Mouse (Mus musculus): ENCODE results near the gene Ugt1a10.
"Not testable (repeated sequence)": the region's sequence is repeated elsewhere in the genome, so short reads cannot be mapped to it uniquely, and the experiment has no call there.

Gene Ugt1a10

GRCm38 (mm10) chr1:88094941-88095492 lies 39.8 kb downstream of the Ugt1a10 start, which contains the start of gene Ugt1a7c:
TSS of gene Ugt1a7c (plus strand) at chr1:88095062.
- in situ Hi-C loops (cut with MboI), result no loop called here

- in situ Hi-C loops (cut with MboI), result not testable (repeated sequence)
Measured at GRCm38 (mm10) chr1:88098546-88098945, 43.4 kb downstream of the Ugt1a10 start.

GRCm38 (mm10) chr1:88099691-88100090 lies 44.5 kb downstream of the Ugt1a10 start:
- in situ Hi-C loops (cut with MboI), result not testable (repeated sequence)

- in situ Hi-C loops (cut with MboI), result not testable (repeated sequence)
Measured at GRCm38 (mm10) chr1:88103019-88103418, 47.8 kb downstream of the Ugt1a10 start, which contains the start of gene Ugt1a6b. TSS of gene Ugt1a6b (plus strand) at chr1:88103252.

DNA sequence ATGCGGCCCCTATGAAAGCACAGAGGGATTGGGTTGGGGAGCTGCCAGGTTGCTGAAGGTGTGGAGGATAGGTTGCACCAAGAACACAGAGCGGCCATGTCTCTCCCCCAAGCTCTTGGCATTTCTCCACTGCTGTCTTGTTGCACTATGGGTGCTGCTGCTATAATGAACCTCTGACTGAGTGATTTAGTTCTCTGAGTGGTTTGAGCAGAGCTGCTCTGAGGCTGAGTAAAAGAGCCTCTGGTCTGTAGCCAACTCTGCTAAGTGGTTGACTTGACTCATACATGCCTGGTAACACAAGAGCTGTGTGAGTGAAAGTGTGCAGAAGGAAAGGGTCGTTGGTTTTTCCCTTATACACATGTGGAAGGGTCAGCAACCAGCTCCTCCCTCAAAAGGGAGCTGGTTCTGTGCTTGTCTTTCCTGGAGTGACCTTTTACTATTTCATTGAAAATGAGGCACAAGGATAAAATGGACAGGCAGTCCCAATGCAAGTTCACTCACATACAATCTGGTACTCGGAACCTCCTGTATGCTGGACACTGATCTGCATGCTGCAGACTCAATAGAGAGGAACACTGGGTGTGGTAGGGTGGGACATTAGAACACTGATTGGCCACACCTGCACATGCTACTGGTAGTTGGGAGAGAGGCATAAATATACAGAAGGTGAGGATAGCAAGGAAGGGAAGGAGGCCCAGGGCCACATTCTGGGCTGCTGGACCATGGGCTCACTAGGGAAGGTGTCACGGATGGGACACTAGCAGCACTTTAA lies 48.7 kb downstream of the Ugt1a10 start:
- in situ Hi-C loops (cut with MboI), result not testable (repeated sequence)

GRCm38 (mm10) chr1:88104667-88105430 lies 49.7 kb downstream of the Ugt1a10 start:
- in situ Hi-C loops (cut with MboI), result no loop called here

DNA sequence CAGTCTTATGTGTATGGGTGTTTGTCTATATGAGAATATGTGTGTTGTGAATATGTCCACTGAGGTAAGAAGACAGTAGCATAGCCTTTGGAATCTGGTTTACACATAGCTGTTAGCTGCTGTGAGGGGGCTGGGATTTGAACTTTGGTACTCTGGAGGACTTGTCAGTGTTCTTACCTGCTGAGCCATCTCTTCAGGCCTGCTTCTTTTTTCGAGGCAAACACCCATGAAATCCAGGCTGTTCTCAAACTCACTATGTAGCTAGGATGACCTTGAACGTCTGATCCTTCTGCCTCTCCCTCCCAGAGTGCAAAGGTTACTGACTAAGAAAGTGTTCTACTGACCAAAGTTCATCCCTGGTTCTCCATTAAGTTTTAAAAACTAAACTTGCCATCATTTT lies 50.5 kb downstream of the Ugt1a10 start:
- in situ Hi-C loops (cut with MboI), result no loop called here

GRCm38 (mm10) chr1:88109027-88109557 lies 53.9 kb downstream of the Ugt1a10 start:
- in situ Hi-C loops (cut with MboI), result not testable (repeated sequence)

GRCm38 (mm10) chr1:88109604-88110003 lies 54.4 kb downstream of the Ugt1a10 start:
- in situ Hi-C loops (cut with MboI), result not testable (repeated sequence)

DNA sequence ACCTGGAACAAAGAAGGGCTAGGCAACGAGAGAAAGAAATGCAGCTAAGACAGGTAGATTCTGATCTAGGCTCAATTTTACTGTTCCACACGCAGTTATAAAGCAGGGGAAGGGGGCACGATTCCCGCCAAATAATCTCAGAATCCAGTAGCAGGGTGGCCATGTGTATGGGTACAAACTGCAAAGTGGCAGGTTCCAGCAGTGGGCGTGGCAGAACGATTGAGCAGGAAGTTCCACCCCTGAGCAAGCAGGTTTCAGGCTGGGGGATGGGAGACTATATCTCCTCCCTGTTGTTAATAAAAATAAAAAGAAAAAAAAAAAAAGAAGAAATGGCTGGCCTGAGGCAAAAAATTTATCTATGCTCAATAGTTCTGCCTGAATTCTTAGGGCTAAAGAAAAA lies 57.6 kb downstream of the Ugt1a10 start:
- in situ Hi-C loops (cut with MboI), result not testable (repeated sequence)

DNA sequence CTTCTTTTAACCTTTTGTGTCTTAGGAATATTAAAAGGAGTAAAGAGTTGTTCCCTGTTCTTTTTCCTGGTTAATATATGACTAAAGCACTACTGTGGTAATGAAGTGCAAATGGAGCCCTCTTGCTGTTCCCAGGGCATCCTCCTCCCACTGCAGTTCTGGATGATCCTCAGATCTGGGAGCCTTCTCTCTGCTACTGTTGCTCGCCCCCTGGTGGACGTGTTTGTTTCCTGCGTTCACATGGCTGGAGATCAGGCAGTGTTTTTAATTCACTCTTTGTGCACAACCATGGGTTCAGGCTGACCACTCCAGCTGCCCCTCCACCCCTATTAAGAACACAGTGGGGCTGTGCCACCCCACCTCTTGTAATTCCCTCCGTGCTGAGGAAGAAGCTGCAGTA lies 65.4 kb downstream of the Ugt1a10 start:
- in situ Hi-C loops (cut with MboI), result not testable (repeated sequence)

DNA sequence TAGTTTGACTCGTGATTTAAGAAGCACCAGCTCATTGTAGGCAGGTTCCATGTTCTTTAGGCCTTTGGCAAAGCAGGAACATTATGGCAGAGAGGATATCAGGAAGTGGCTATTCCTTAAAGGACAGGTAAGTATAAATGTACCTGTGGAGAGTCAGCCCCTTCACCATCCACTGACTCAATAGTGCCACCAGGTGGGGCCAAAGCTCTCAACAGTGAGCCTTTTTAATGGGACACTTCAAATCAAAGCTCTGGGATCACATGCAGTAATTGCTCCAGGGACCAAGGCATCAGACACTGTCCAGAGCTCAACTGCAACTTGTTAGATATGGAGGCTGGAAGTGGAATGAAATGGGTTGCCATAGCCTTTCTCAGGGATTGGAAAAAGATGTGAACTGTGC lies 66.3 kb downstream of the Ugt1a10 start:
- in situ Hi-C loops (cut with MboI), result not testable (repeated sequence)

DNA sequence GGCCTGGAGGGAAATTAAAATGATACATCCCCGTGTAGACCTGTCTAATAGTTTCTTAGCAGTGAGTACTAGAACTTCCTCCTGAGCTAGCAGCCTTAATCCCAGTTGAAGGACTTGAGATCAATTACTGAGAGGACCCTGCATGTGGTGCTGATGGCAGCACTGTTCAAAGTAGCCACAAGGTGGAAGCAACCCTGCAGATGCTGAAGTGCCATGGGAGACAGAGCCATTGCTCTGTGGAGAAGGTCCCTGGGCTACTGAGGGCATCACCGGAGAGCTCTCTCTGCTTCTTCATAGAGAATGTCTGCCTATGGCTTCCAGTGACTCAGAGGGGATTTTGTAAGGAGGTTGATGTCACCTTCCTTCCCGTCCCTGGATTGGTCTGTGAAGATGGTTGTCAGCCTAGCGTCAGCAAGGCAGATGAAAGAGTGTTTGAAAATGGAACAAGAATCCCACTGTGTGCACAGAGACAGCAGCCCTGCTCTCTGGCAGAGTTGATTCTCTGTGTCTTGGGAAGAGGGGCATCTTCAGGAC lies 70.7 kb downstream of the Ugt1a10 start:
- in situ Hi-C loops (cut with MboI), result not testable (repeated sequence)

DNA sequence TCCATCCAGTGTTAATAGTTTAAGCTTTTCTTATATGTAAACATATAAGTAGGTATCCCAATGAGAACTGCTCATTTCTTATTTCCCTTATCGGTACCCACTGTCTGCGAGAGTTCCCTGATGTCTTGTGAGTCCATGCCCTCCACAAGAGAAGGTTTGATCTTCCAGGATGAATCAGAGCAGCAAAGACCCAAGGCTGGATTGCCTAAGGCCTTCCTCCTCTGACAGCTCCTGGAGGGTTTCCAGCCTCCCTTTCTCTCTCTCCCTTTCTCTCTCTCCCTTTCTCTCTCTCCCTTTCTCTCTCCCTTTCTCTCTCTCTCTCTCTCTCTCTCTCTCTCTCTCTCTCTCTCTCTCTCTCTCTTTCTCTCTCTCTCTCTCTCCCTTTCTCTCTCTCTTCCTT lies 73.9 kb downstream of the Ugt1a10 start:
- in situ Hi-C loops (cut with MboI), result not testable (repeated sequence)

- in situ Hi-C loops (cut with MboI), result not testable (repeated sequence)
Measured at GRCm38 (mm10) chr1:88130223-88130622, 75.0 kb downstream of the Ugt1a10 start.

DNA sequence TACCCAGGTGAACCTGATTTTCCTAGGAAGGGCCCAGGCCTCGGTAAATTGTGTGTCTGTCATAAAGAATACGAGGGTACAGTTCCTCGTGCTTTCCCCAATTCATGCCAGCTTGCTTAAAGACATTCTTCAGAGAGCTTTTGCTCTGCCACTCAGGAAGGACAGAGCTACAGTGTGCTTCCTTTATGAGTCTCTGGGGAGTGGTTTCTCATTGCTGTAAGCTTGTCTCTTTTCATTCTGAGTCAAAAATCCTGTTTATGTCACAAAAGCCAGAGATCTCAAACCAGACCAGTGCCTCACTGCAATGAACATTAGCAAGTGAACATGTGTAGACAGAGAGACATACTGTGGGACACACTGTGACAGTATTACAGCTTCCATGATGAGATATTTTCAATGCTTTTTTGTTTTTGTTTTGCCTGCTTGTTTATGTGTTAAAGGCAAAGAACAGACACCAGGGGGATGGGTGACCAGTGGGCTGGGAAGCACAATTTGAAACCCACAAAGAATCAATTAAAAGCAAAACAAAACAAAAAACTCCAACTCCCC lies 78.8 kb downstream of the Ugt1a10 start:
- in situ Hi-C loops (cut with MboI), result no loop called here

DNA sequence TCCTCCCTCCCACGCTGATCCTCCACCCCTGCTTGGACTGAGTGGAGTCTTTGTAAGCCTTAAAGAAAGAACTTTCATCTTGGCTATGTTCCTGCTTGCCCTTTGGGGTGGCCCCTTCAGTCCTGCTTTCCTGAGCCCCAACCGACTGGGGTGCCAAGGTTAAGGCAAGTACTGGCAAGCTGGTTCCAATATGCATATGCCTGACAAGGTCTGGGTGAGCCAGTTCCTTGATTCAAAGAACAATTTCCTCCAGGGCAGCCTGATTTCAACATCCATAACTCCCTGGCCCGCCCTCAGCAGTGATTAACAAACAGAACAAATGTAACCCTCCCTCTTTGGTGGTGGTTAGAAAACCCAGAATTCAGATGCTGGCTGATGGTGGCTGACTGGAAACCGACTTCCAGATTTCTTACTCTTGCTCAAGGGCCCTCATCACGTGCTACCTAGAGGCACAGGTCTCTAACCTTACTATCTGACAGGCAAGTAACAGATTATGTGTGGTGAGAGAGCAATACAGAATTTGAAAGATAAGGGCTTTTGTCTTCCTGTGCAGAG lies 79.3 kb downstream of the Ugt1a10 start, which contains the start of gene Ugt1a6a:
Ugt1a6a (plus strand) TSS at position 353 of the 555 bp plus-strand sequence.
- in situ Hi-C loops (cut with MboI), result not testable (repeated sequence)

- in situ Hi-C loops (cut with MboI), result not testable (repeated sequence)
Measured at GRCm38 (mm10) chr1:88135229-88135904, 80.2 kb downstream of the Ugt1a10 start.

DNA sequence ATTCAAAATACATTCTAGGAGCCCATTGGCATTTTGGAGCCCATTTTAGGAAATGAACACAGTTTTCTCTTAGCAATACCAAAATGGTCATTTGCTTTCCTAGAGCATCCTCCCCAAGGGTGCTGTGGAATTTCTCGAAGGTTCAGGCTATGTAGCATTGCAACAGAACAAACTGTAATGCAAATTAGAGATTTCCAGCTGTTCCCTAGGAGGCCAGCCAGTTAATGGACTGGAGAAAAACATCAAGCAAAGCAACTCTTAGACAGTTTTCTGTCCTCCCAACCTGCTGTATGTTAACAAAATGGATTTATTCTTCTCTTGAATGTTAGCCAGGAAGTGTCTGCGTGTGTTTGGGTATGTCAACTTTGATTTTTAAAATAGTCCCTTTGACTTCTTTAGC lies 81.5 kb downstream of the Ugt1a10 start:
- in situ Hi-C loops (cut with MboI), result no loop called here

- in situ Hi-C loops (cut with MboI), result no loop called here
Measured at GRCm38 (mm10) chr1:88137264-88137663, 82.1 kb downstream of the Ugt1a10 start.

DNA sequence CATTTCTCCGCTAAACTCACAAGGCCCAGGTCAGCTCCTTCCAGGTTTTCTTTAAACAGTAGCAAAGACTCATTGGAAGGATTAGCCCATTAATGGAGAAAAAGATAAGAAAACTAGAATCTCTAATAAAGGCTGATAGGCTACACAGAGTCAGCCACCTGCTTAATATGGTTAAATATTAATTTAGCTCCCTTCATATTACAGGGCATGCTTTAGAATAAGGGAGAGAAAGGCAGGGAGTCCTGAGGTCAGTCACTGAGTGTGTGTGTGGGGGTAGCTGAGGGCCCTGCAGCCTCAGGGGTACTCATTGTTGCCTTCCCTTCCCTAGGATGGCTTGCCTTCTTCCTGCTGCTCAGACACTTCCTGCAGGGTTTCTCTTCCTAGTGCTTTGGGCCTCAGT lies 83.0 kb downstream of the Ugt1a10 start:
- in situ Hi-C loops (cut with MboI), result no loop called here
